Mouse (Mus musculus) spleen, adult 2 months (tissue): Measurements from ENCODE around the gene Ehbp1.

Experiments
- CTCF ChIP-seq: fragments of 200-500 bp; IDR thresholded peaks from 2 replicates; pipeline ENCODE4 v1.5.1; 2011; ENCODE audit warnings: mild to moderate bottlenecking, inconsistent platforms; ENCODE audit not compliant: insufficient read depth, insufficient read length, insufficient replicate concordance; ENCODE audit errors: extremely low read depth
- POLR2A ChIP-seq: fragments of 200-500 bp; IDR thresholded peaks from 2 replicates; pipeline ENCODE4 v1.6.1; 2011; ENCODE audit warnings: low read depth, low read length, inconsistent platforms

- TF ChIP-seq CTCF: no peak
- no peak for TF ChIP-seq POLR2A
Measured at GRCm38 (mm10) chr11:22008817-22009216, 333.3 kb downstream of the Ehbp1 start.
